ENCODE assay signal across 10 mouse cellular contexts in the genomic region with DNA sequence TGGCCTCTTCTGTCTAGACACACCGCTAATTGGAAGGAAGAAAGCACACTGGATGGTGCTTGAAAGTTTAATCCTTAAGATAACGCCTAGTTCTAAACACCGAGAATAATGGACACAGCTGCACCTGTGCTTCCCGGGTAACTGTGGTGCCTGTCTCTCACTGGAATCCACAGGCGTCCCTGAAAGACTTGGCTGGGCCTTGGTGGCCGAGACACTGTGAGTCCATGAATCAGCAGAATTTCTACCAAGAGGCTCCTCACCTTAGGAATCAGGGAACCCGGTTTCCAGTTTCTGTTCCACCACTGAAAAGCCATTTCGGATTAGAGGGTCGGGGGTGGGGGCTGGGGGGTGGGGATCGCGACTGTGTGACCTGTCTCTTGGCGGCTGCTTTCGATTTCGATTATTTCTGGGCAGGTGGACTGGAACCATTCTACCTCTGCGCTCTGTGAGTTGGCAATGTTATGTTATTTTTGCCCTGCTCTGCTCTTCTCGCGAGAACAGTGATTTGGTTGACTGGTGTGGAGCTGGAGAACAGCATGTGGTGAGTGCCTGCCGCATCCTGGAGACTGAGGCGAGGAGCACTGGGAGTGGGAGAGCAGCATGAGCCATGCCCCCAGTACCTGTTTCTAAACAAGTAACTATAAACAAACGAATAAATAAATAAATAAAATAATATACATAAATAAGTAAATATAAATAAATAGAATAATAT. TPM values are rescaled to one million over a fixed set of nuclear protein-coding genes. Genes with fewer than 3 reads are reported as not detected.
A peak's percentile ranks its signal among the peaks of the same experiment; 100 is the strongest.
DNase-seq lines count a peak whose midpoint lies in the region; ATAC-seq and TF ChIP-seq lines count a peak whose summit lies in the region.
"Had no signal": no experiment of that assay in that cellular context is flagged by ENCODE, and none has a peak within 500 bp of the region (broad histone marks: within the 10 kb centered on the region; RNA-seq: fewer than 3 reads in every experiment).

No protein-coding gene starts in this region.

- H3K4me1 ChIP-seq in ES-E14 (ENCODE audit: control insufficient read depth in 2 of 2, insufficient read depth in 2 of 2, low read length in 2 of 2, poor library complexity in 1 of 2): peaks cover 0 to 13% of the 10 kb centered on the region in 2 experiments; a peak in 1 of 4 replicates
- peaks cover 24% of the 10 kb centered on the region for H3K4me1 ChIP-seq in liver, embryonic 15.5 days (replicated peaks)

- H3K36me3 ChIP-seq in ES-E14 (ENCODE audit: control insufficient read depth, insufficient read depth, low read length, poor library complexity, severe bottlenecking): no peaks in the 10 kb centered on the region
- no peaks in the 10 kb centered on the region for H3K36me3 ChIP-seq in liver, embryonic 15.5 days (replicated peaks)
- H3K36me3 ChIP-seq: embryonic facial prominence, embryonic 15.5 days; limb, embryonic 15.5 days had no signal

- intact Hi-C loops in heart, postnatal 25 days (cut with DNase I): loop anchor here (5.0 kb wide), 1 partner anchor 233 kb away; no protein-coding TSS in a partner anchor

- H3K27ac ChIP-seq in ES-E14 (ENCODE audit: insufficient read depth, low read depth, low read length, poor library complexity, severe bottlenecking): no peak overlapping the region
- H3K27ac ChIP-seq in liver, embryonic 15.5 days (replicated peaks): no peak overlapping the region
- H3K27ac ChIP-seq: embryonic facial prominence, embryonic 15.5 days; limb, embryonic 15.5 days had no signal

- in situ Hi-C loops in ES-E14 (cut with MboI; ENCODE audit: low sequenced_read_pairs in 2 of 2, unreplicated experiment in 2 of 2): no loop called here

- peak overlapping the region; percentile 6; the same call in 1 of the 2 replicates for H3K9ac ChIP-seq in ES-E14 (ENCODE audit: insufficient read depth, low read depth, low read length, poor library complexity, severe bottlenecking)
- no peak overlapping the region for H3K9ac ChIP-seq in liver, embryonic 15.5 days
- H3K9ac ChIP-seq: embryonic facial prominence, embryonic 15.5 days; limb, embryonic 15.5 days had no signal

- peak; percentile 87 for DNase-seq in heart, adult 11 months
- no peak for DNase-seq in heart, postnatal 25 days (ENCODE audit: low spot score)
- DNase-seq in ES-E14 (ENCODE audit: low read depth, low spot score): no peak
- DNase-seq in embryo, embryonic 9.5 days (ENCODE audit: extremely low spot score): peak; percentile 22
- DNase-seq in adrenal gland, postnatal 36 days: no peak
- no peak for DNase-seq in right cerebral cortex, postnatal 25 days
- no peak for DNase-seq in spleen, postnatal 36 days (ENCODE audit: low spot score in 2 of 2)

- peak; percentile 44; the same call in 1 of the 2 replicates for ATAC-seq in liver, embryonic 15.5 days (ENCODE audit: insufficient read depth)

- 47% methylated on average over 20 of the region's 20 CpGs for WGBS in liver, embryonic 15.5 days (ENCODE audit: insufficient replicate concordance)

- peak overlapping the region; percentile 46 for H3K4me2 ChIP-seq in liver, embryonic 15.5 days
- H3K4me2 ChIP-seq: limb, embryonic 15.5 days had no signal

- no peaks in the 10 kb centered on the region for H3K9me3 ChIP-seq in ES-E14 (ENCODE audit: control insufficient read depth, insufficient read depth, low read depth, low read length)
- peaks cover 8% of the 10 kb centered on the region for H3K9me3 ChIP-seq in liver, embryonic 15.5 days (replicated peaks)

- peaks cover 46% of the 10 kb centered on the region for H3K27me3 ChIP-seq in liver, embryonic 15.5 days
- H3K27me3 ChIP-seq: embryonic facial prominence, embryonic 15.5 days; limb, embryonic 15.5 days had no signal

- H3K4me3 ChIP-seq in ES-E14 (ENCODE audit: insufficient read depth in 1 of 2, low read depth in 1 of 2, low read length in 2 of 2, poor library complexity in 1 of 2, severe bottlenecking in 1 of 2): no peak overlapping the region
- 0 out of 2 replicates have a peak overlapping the region, but pooled peaks have one; percentile 20 for H3K4me3 ChIP-seq in liver, embryonic 15.5 days (replicated peaks)
- H3K4me3 ChIP-seq: embryonic facial prominence, embryonic 15.5 days had no signal

TF ChIP-seq in ES-E14, 5 proteins besides CTCF, POLR2A, EP300 and RAD21:
- TF ChIP-seq HCFC1 (IDR thresholded peaks at IDR 0.05; ENCODE audit: borderline replicate concordance, insufficient read depth, low read length) (no peak), ZC3H11A (IDR thresholded peaks at IDR 0.05; ENCODE audit: borderline replicate concordance, low read depth, low read length) (no peak), MAFK (IDR thresholded peaks at IDR 0.05; ENCODE audit: insufficient read depth, low read depth, low read length) (0 out of 2 replicates have a peak, but pooled peaks have one; percentile 31), CHD2 (IDR thresholded peaks at IDR 0.05; ENCODE audit: low read depth, low read length) (peak; percentile 93), ZNF384 (IDR thresholded peaks at IDR 0.05; ENCODE audit: low read depth, low read length) (no peak)

RNA-seq across cellular contexts. Expression of a gene that starts 2.5 kb away (rescaled TPM):
- total RNA-seq in heart, postnatal 25 days (2021): 10 to 100 TPM; 35.9 to 42.4 TPM
- 2.4 and 7.1 TPM in 2 replicates for total RNA-seq in ES-E14 (2012; rRNA removed)
- 0.70 and 0.88 TPM in 2 replicates for polyA plus RNA-seq in liver, embryonic 15.5 days (2015; fragmentation: Nextera tagmentation; extraction: Ambion mirVana)
- total RNA-seq in adrenal gland, postnatal 36 days (2021): 10 to 100 TPM; 27.7 to 37.9 TPM

RNA-seq across cellular contexts. Expression of a gene that starts 24.1 kb away (rescaled TPM):
- total RNA-seq in heart, postnatal 25 days (2021): under 1 TPM; 0.21 to 0.31 TPM
- 0.27 and 0.58 TPM in 2 replicates for total RNA-seq in ES-E14 (2012; rRNA removed)
- polyA plus RNA-seq in liver, embryonic 15.5 days (2015; fragmentation: Nextera tagmentation; extraction: Ambion mirVana): not detected in 2 replicates
- total RNA-seq in adrenal gland, postnatal 36 days (2021): under 1 TPM; 0.30 to 0.40 TPM

RNA-seq across cellular contexts. Expression of a gene that starts 27.0 kb away (rescaled TPM):
- total RNA-seq in heart, postnatal 25 days (2021): 100 to 1,000 TPM; 138 to 147 TPM
- 46.0 and 72.9 TPM in 2 replicates for total RNA-seq in ES-E14 (2012; rRNA removed)
- 62.9 and 69.4 TPM in 2 replicates for polyA plus RNA-seq in liver, embryonic 15.5 days (2015; fragmentation: Nextera tagmentation; extraction: Ambion mirVana)
- 10 to 100 TPM; 76.8 to 79.3 TPM for total RNA-seq in adrenal gland, postnatal 36 days (2021)

RNA-seq across cellular contexts. Expression of a gene that starts 39.5 kb away (rescaled TPM):
- 10 to 100 TPM; 15.8 to 16.9 TPM for total RNA-seq in heart, postnatal 25 days (2021)
- 1.4 and 1.9 TPM in 2 replicates for total RNA-seq in ES-E14 (2012; rRNA removed)
- polyA plus RNA-seq in liver, embryonic 15.5 days (2015; fragmentation: Nextera tagmentation; extraction: Ambion mirVana): 0.15 and 0.20 TPM in 2 replicates
- 1 to 10 TPM; 4.7 to 5.0 TPM for total RNA-seq in adrenal gland, postnatal 36 days (2021)

RNA-seq across cellular contexts. Expression of a gene that starts 39.7 kb away (rescaled TPM):
- total RNA-seq in heart, postnatal 25 days (2021): under 1 TPM; 0.20 to 0.26 TPM
- total RNA-seq in ES-E14 (2012; rRNA removed): 9.3 and 13.3 TPM in 2 replicates
- polyA plus RNA-seq in liver, embryonic 15.5 days (2015; fragmentation: Nextera tagmentation; extraction: Ambion mirVana): 0.81 and 1.1 TPM in 2 replicates
- under 1 TPM; 0.20 TPM for total RNA-seq in adrenal gland, postnatal 36 days (2021)

Comparison
In these comparisons a context has a peak if more than half of its experiments do, and no peak if none do; other contexts are left out.
1. DNase-seq: peak in heart, adult 11 months (single experiment) and embryo, embryonic 9.5 days (single experiment); none in heart, postnatal 25 days (single experiment), ES-E14 (single experiment), adrenal gland, postnatal 36 days (0 of 2), right cerebral cortex, postnatal 25 days (single experiment) and spleen, postnatal 36 days (0 of 2).